Mouse (Mus musculus): ENCODE results near the gene Zfp652.

Gene Zfp652

GRCm38 (mm10) chr11:95831276-95831619 lies 118.8 kb downstream of the Zfp652 start:
- no peak for DNase-seq (ENCODE audit: low spot score in 2 of 2)

DNA sequence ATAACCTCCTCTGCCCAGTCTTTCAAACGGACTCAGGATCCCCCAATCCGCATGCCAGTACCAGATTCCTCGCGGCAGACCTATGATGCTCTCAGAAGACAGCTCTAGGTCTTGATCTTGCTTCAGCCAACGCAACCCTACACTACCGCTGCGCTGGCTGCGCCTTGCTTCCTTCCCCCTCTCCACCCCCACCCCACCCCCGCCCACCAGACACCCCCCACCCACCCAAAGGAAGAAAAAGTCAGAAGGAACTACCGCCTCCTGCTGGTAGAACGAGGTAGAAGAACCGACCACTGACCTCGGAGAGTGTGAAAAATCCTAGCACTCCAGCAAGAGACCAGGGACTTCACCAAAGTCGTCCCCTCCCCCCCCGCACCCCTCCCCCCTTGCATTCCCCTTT lies 119.2 kb downstream of the Zfp652 start:
- no peak for DNase-seq (ENCODE audit: low spot score in 2 of 2)

DNA sequence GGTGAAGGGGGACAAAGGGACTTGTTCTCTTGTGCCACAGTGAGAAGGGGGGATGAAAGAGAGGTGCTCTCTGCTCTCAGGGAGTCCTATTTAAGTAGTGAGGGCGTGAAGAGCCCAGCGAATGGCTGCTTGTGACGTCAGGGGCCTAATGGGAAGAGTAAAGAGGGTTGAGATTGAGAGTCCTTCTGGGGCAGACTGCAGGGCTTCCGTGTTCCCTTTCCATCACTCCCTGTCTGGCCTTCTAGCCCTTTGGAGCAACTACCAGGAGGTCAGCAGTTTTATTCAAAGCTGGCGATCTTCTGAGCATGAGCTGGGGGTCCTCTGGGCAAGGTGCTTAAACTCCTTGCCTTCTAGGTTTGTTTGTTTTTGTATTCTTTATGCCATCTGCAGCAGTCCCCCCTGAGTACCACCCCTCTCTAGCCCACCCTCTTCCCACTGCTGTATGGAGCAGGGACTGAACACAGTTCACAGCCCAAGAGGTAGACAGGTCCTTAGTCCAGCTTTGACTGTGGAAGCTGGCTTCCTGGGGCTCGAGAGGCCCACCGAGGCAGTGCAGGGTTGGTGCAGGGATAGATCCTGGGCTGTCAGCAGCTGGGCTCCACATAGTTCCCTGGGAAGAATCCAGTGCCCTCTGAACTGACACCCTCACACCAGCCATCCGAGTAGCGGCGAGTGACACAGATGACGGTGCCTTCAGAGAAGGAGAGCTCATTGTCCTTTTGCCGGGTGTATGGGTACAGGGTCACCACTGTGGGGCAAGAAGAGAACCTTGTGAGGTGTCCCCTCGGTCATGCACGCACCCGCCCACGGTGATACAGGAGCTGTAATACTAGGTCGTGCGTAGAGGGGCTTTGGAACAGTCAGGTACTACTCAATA lies 119.9 kb downstream of the Zfp652 start:
- DNase-seq (ENCODE audit: low spot score in 2 of 2): no peak

GRCm38 (mm10) chr11:95833006-95833570 lies 120.6 kb downstream of the Zfp652 start:
- no peak for DNase-seq (ENCODE audit: low spot score in 2 of 2)

DNA sequence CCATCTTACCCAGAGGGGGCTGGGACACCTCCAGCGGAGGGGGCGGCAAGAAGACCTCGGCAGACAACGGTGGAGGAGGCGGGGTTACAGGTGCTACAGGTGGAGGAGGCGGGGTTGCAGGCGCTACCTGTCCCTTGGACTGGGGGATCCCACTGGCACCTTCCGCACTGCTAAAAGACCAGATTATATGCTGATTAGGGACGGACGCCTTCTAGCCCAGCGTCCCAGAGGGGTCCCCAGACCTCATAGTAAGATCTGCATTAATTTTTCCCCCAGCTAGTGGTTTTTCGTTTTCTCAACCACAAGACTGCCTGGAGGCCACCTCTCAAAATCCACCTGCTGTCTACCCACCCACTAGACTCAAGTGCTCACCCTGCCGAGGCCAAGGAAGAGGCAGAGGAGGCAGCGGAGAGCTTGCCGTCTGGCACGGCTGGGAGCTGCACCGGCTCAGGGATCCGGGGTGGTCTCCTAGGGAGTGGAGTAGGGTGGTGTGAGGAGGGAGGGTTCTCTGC lies 121.2 kb downstream of the Zfp652 start:
- no peak for DNase-seq (ENCODE audit: low spot score in 2 of 2)

- peak; percentile 70 to 75 for DNase-seq (ENCODE audit: low spot score in 2 of 2)
Observed at GRCm38 (mm10) chr11:95834143-95834667, 121.7 kb downstream of the Zfp652 start.

DNA sequence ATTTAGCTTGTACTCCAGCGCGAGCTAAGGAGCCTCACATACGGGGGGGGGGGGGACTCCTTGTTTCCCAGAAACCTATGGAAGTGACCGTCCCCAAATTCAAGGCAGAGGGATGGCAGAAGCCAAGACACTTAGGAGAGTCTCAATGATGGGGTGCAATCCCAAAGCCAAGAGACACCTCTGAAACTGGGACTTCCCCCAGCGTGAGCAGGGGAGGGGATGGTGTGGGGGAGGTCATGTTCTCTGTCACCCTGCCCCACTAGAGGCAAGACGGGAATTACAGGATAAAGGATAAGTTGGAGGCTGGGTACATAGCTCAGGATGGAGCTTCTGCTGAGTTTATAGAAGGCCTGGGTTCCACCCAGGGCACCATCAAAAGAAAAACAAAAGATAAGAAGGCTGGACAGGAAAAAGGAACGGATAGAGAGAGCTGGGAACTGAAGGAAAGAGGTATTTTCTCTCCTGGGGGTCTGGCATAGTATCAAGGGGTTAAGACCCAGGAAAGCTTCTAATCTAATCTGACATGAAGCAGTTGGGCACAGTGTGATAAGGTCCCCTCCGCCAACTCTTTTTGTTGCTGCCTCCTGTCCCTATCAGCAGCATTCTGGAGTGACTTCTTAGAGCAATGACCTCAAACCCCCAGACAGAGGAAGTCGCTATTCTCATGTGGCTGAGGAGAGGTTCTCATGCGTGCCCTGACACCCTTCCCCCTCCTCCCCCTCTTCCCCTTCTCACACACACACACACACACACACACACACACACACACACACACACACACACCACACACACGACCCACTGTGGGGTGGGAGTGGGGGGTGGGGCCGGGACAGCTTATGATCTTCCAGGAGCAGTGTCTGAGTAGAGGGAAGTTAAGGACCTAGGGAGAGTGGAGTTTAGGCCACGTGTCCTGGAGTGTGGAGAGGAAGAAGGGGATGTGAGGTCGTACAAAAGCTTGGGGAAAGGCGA lies 122.6 kb downstream of the Zfp652 start:
- DNase-seq (ENCODE audit: low spot score in 2 of 2): no peak

GRCm38 (mm10) chr11:95835832-95836231 lies 123.4 kb downstream of the Zfp652 start:
- DNase-seq (ENCODE audit: low spot score in 2 of 2): no peak

DNA sequence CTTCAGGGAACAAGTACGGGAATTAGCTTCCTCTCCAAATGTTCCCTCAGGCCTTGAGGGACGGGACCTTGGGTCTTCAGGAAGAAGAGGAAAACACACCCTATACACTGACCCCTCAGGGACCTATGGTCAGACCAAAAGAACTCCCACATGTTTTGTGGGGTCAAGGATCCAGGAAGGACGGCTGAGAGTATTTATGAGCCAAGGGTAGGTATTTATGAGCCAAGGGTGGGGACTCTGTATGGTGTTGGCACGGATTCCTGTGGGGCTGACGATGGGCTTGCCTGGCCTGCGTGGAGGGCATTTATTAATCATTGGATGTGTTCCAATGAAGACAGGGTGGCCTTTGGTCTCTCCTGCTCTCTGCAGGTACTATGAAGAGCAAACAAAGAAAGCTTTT lies 124.0 kb downstream of the Zfp652 start:
- DNase-seq (ENCODE audit: low spot score in 2 of 2): no peak

DNA sequence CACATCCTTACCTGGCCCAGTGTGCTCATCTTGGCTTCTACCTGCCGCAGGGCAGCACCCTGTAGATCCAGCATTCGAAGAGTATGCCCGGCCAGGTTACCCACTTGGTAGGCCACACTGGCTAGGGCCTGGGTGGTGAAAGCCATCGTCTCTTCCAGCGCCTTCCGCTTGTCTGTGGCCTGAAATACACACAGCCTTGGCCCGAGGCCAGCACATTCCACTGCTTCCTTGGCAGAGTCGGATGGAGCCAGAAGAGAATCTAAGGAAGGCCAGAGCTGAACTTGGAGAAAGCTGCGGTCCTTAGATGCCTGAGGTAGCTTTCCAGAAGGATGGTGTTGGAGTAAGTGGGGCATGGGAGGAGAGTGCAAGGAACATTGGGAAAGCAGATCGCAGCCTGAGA lies 124.6 kb downstream of the Zfp652 start, which contains the start of gene Gngt2:
Gene Gngt2 (plus strand): TSS at position 158 of the 400 bp plus-strand sequence.
- DNase-seq (ENCODE audit: low spot score in 2 of 2): peak; percentile 72 to 73

DNA sequence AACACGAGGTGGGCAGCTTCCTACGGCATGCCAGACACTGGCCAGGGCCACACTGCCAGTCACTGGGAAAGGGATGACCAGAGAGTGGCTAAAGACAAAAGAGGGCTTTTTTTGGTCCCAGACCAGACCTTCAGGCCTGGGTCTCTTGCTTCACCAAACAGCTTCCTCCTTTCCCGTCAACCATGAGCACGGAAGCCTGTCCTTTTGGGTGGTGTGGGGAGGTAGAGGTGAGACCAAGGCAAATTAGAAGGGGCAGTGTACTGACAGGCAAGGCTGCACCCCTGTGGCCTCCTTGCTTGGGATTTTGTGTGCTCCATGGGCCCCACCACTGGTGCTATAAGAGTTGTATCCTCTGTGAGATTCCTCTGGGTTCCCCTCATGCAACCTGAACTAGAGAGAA lies 126.1 kb downstream of the Zfp652 start:
- DNase-seq (ENCODE audit: low spot score in 2 of 2): no peak

- no peak for DNase-seq (ENCODE audit: low spot score in 2 of 2)
Observed at GRCm38 (mm10) chr11:95838999-95839868, 126.8 kb downstream of the Zfp652 start.

GRCm38 (mm10) chr11:95840694-95841497 lies 128.4 kb downstream of the Zfp652 start:
- no peak for DNase-seq (ENCODE audit: low spot score in 2 of 2)

GRCm38 (mm10) chr11:95841498-95841830 lies 129.0 kb downstream of the Zfp652 start:
- no peak for DNase-seq (ENCODE audit: low spot score in 2 of 2)

DNA sequence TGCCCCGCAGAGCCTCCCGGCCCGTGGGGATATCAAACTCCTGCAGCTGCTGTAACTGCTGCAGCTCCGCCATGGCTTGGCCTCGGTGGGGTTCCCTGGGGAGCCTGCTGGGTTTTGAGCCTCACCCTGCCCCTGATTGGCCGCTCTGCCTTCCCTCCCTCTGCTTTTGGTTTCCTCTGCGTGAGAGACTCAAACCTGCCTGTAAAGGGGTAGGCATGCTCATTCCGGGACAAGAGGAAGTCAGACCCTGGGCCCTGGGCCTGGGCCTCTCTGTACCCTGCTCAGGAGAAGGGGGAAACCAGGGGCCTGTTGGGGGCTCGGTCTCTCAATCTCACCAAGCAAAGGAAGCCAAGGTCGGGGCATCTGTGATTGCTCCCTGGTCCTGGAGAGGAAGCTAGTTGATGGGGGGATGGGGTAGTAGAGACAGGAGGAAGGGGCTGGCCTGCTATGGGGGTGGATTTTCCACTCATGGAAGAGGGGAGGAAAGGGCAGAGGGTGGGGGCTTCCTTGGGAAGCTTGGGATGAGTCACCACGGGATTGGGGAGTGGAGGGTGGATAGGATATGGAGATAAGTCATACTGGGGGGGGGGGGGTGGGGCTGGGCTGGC lies 129.7 kb downstream of the Zfp652 start, which contains the start of gene Abi3:
Gene Abi3 (minus strand): TSS at position 403 of the 608 bp plus-strand sequence.
- peak; percentile 54 to 56 for DNase-seq (ENCODE audit: low spot score in 2 of 2)

GRCm38 (mm10) chr11:95842953-95843352 lies 130.5 kb downstream of the Zfp652 start:
- DNase-seq (ENCODE audit: low spot score in 2 of 2): no peak

DNA sequence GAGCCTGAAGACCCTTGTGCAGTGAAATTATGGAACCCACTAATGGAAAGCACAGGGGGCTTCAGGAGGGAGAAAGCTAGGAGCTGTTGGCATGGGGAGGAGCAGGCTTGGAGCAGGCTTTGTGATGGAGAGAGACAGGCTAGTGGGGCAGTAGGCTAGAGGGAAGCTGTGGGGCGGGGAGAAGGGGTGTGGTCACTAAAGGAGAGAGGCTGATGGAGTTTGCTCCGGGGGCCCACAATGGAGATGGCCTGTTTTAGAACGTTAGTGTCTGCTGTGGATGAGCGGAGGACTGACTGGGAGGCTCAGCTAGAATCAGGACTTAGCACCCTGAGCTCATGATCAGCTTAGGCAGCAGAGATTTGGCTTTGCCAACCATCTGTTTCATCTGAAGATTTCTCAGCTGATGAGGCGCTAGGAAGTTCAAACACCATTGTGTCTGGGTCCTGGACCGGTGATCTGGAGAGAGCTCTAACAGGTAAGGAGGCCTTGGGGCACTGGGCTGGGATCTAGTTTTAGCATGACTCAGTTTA lies 131.0 kb downstream of the Zfp652 start:
- no peak for DNase-seq (ENCODE audit: low spot score in 2 of 2)

GRCm38 (mm10) chr11:95844935-95845334 lies 132.5 kb downstream of the Zfp652 start:
- DNase-seq (ENCODE audit: low spot score in 2 of 2): no peak

DNA sequence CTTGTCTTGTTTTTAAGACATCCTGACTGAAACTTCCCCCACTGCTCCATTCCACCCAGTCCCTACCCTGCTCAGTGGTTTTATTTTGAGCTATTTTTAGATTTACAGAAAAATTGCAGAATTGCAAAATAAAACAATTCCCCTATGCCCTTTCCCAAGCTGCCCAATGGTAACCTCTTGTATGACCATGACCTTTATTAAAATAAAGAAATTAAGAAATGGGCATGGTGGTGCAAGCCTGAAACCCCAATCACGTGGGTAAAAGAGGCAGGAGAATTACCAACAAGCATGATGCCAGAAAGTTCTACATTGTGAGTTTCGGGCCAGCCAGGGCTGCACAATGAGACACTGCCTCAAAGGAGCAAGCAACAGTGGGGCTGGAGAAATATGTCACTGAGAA lies 138.4 kb downstream of the Zfp652 start:
- no peak for DNase-seq (ENCODE audit: low spot score in 2 of 2)

All from right cerebral cortex, postnatal 10 days (tissue).